Mouse (Mus musculus): ENCODE data around the gene Cacnb3. TPM values are rescaled to one million over a fixed set of nuclear protein-coding genes. Genes with fewer than 3 reads are reported as not detected.

Gene Cacnb3
- polyA plus RNA-seq, 1 experiment from 2014 or later: 1.5 TPM

DNA sequence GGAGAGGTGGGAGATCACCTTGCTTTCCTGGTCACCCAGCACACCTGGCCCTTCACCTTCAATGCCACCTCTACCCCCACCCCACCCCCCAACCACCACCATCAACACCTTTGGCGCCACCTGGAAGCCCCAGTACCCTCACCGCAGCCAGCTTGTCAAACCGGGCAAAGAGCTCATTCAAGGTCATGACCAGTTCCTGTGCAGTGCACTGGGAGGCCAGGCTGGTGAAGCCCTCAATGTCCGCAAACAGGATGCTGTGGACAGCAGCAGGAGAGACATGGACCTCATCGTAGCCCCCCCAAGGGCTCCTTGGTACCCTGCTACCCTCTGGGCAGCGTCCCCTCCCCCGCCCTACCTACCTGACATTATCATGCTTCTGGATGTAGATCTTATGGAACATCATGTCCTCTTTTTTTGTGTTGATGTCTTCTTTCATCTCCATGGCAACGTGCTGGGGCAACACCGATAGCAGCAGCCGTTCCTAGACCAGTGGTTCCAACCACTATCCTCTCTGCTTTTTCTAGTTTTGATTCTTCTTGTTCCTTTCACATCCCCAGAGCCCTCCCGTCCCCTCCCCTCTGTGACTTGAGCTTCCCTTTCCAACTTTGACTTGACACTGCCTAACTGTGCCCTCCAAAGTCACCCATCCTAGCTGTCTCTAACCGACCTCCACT, 30.5 kb upstream of the Cacnb3 start:
- WGBS (ENCODE audit: insufficient replicate concordance): 80% methylated on average over 12 of the region's 12 CpGs
- DNase-seq (no peak), ATAC-seq (ENCODE audit: low read depth) (no peak)
- no peaks in the 10 kb centered on the region for H3K27me3 ChIP-seq
- no peak overlapping the region for H3K9ac ChIP-seq
- H3K36me3 ChIP-seq: peaks cover 86% of the 10 kb centered on the region
- H3K4me3 ChIP-seq (replicated peaks): no peak overlapping the region
- no peak overlapping the region for H3K27ac ChIP-seq
- H3K4me1 ChIP-seq (replicated peaks): peaks cover 55% of the 10 kb centered on the region
- H3K9me3 ChIP-seq (replicated peaks): no peaks in the 10 kb centered on the region
- H3K4me2 ChIP-seq: no peak overlapping the region

DNA sequence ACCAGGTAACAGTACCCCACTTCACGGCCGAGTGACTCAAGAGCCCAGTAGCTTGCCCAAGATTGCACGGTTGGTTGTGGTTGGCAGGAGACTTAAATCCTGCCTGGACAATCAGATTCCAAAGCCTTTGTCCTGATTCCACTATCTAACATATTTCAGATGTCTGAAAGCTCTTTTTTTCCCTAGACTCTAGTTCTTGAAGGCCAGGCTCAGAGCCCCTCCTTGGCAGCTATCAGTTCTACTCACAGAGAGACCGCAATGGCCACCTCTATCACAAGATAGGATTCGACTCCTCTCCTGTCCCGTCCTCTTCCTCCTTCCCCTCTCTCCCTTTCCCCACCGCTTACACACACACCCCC, 28.8 kb upstream of the Cacnb3 start:
- Histone ChIP-seq H3K4me1 (replicated peaks) (peaks cover 71% of the 10 kb centered on the region), H3K27me3 (no peaks in the 10 kb centered on the region), H3K36me3 (peaks cover 70% of the 10 kb centered on the region), H3K9me3 (replicated peaks) (no peaks in the 10 kb centered on the region), H3K4me2 (peak overlapping the region; percentile 82), H3K4me3 (replicated peaks) (peak overlapping the region; percentile 58), H3K27ac (peak overlapping the region; percentile 99), H3K9ac (peak overlapping the region; percentile 79)
- DNase-seq (no peak), ATAC-seq (ENCODE audit: low read depth) (peak; percentile 53)
- WGBS (ENCODE audit: insufficient replicate concordance): 32% methylated on average over 7 of the region's 7 CpGs

DNA sequence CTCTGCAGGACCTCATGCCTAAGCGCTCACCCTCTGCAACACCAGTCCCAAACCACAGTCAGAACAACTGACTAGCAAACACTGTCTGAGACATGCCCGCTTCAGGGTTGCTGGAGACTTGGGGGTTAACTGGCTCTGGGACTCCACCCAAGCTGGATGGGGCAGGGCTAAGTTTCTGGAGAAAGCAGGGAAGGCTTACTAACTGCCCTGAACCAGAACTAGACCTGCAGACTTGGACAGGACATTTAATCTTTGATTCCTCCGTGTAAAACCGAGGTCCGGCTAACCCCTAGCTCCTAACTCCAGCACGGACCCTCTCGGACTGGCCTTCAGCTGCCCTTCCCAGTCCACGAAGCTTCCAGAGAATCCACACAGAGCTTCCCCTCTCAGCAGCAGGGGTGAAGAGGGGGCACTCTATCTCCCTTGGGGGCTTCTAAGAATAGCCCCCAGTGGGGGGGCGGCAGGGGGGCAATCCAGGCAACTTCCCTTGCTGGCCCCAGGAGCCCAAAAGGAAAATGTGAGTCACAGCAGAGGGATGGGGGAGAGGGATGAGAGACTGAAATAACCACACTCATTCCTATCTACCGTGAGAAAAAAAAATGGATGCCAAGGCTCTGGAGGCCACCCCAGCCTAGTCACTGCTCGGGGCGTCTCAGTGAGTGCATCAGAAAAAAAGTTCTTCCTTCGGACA, 28.3 kb upstream of the Cacnb3 start:
- Histone ChIP-seq H3K9me3 (replicated peaks) (no peaks in the 10 kb centered on the region), H3K4me1 (replicated peaks) (peaks cover 76% of the 10 kb centered on the region), H3K27me3 (no peaks in the 10 kb centered on the region), H3K4me2 (peak overlapping the region; percentile 82), H3K36me3 (peaks cover 64% of the 10 kb centered on the region), H3K27ac (peak overlapping the region; percentile 99), H3K9ac (peak overlapping the region; percentile 79), H3K4me3 (replicated peaks) (peak overlapping the region; percentile 58)
- ATAC-seq (ENCODE audit: low read depth) (peak; percentile 75), DNase-seq (peak; percentile 53)
- 39% methylated on average over 13 of the region's 13 CpGs for WGBS (ENCODE audit: insufficient replicate concordance)

DNA sequence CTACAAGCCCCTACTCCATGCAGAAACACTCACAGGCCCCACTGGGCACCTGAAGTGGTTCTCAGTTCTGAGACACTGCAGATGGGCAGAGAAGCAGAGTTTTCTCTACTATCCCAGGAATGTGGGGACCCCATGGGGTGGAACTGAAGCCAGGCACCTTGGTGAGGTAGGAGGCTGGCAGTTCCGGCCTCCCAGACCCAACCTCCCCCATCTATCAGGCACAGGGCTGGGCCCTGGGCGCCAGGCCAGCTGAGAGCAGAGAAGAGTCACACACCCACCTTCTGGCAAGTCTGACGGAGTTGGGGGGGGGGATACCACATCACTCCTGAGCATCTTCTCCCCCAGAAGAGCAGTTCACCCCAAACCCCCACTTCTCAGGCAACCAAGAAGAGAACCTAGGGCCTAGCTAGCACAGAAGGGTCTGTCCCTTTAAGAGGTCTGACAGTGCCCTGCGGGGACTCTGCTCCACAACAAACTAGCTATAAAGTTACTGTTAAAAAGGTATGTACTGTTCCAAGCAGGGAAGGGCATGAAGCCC, 27.6 kb upstream of the Cacnb3 start:
- DNase-seq (no peak), ATAC-seq (ENCODE audit: low read depth) (0 out of 2 replicates have a peak, but pooled peaks have one; percentile 23)
- Histone ChIP-seq H3K27me3 (no peaks in the 10 kb centered on the region), H3K4me3 (replicated peaks) (peak overlapping the region; percentile 58), H3K4me2 (peak overlapping the region; percentile 82), H3K9me3 (replicated peaks) (no peaks in the 10 kb centered on the region), H3K4me1 (replicated peaks) (peaks cover 83% of the 10 kb centered on the region), H3K27ac (peak overlapping the region; percentile 99), H3K36me3 (peaks cover 58% of the 10 kb centered on the region), H3K9ac (peak overlapping the region; percentile 79)
- 27% methylated on average over 4 of the region's 4 CpGs for WGBS (ENCODE audit: insufficient replicate concordance)

DNA sequence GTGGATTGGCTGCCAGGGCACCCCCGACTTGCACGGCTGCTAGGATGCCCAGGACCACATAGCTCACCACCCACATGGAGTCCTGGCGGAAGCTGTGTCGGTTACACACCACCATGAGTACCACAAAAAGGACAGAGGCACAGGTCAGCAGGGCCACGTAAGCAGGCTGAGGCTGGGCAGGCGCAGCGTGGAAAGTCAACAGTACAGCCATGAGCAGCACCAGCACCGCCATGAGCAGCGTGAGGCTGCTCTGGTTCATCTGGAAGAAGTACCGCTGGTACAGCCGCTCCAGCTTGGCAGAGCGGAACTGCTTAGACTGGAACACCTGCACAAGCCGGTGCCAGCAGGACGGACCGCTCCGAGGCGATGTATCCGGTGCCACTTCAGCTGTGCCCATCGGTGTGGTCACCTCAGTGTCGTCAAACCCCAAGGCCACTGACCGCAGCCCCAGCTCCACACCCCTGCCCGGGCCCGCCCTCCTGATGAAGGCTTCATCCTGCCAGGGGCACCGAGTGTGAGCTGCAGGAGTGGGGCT, 26.5 kb upstream of the Cacnb3 start:
- 93% methylated on average over 24 of the region's 24 CpGs for WGBS (ENCODE audit: insufficient replicate concordance)

DNA sequence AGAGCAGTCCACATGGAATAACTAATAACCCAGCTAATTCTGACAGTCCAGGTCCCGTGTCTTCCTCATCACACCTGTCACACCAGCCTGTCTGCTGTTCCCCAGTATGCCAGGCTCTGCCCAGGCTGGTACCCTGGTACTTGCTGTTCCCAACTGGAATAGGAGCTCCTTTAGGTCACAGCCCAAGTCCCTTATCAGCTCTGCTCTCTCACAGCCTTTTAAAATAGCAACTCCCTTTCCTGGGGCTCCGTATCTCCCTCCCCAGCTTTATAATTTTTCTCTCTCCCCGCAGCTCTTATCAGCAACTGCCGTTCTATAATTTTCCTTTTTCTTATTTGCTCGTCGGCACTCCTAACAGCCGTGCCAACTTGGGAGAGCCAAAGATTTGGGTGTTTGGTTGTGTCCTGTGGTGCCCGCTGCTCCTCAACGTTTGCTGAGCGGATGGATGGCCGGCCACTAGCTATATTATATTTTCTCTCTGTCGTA, 24.5 kb upstream of the Cacnb3 start:
- ATAC-seq (ENCODE audit: low read depth) (peak; percentile 80), DNase-seq (peak; percentile 75)
- peaks cover 93% of the 10 kb centered on the region for H3K4me1 ChIP-seq (replicated peaks)
- H3K9ac ChIP-seq: peak overlapping the region; percentile 92
- peaks cover 28% of the 10 kb centered on the region for H3K36me3 ChIP-seq
- peak overlapping the region; percentile 87 for H3K4me3 ChIP-seq (replicated peaks)
- H3K4me2 ChIP-seq: peak overlapping the region; percentile 99
- WGBS (ENCODE audit: insufficient replicate concordance): 17% methylated on average over 12 of the region's 12 CpGs
- peak overlapping the region; percentile 99 for H3K27ac ChIP-seq
- no peaks in the 10 kb centered on the region for H3K27me3 ChIP-seq
- no peaks in the 10 kb centered on the region for H3K9me3 ChIP-seq (replicated peaks)

More for the DNA sequence above, 26.5 kb upstream of the Cacnb3 start:
- Histone ChIP-seq H3K4me1 (replicated peaks) (peaks cover 92% of the 10 kb centered on the region), H3K4me3 (replicated peaks) (peak overlapping the region; percentile 58; the same call in 1 of the 2 replicates), H3K9me3 (replicated peaks) (no peaks in the 10 kb centered on the region), H3K4me2 (peak overlapping the region; percentile 82), H3K9ac (peak overlapping the region; percentile 79; the same call in 1 of the 2 replicates), H3K27ac (peak overlapping the region; percentile 99), H3K27me3 (no peaks in the 10 kb centered on the region), H3K36me3 (peaks cover 47% of the 10 kb centered on the region)
- DNase-seq (no peak), ATAC-seq (ENCODE audit: low read depth) (no peak)

DNA sequence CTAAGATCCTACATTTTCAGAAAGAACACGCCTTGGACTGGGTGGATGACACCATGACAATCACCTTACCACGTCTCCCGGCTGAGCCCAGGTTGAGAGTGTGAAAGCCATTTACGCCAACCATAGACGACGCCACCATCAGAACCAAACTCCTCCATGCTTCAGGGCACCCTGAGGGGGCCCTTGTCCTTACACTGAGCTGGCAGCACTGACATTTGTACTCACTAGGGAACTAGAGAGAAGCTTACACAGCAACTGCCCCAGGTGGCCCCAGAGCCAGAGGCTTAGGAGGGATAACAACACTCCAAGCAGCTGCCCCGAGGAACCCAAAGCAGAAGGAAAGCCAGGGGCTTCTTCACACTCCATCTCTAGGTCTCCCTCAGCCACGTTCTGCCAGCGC, 23.9 kb upstream of the Cacnb3 start:
- WGBS (ENCODE audit: insufficient replicate concordance): 37% methylated on average over 9 of the region's 9 CpGs
- H3K36me3 ChIP-seq: peaks cover 22% of the 10 kb centered on the region
- no peaks in the 10 kb centered on the region for H3K27me3 ChIP-seq
- peaks cover 86% of the 10 kb centered on the region for H3K4me1 ChIP-seq (replicated peaks)
- H3K9ac ChIP-seq: peak overlapping the region; percentile 92
- H3K27ac ChIP-seq: peak overlapping the region; percentile 99
- ATAC-seq (ENCODE audit: low read depth) (no peak), DNase-seq (peak; percentile 22)
- H3K9me3 ChIP-seq (replicated peaks): no peaks in the 10 kb centered on the region
- peak overlapping the region; percentile 87 for H3K4me3 ChIP-seq (replicated peaks)
- H3K4me2 ChIP-seq: peak overlapping the region; percentile 99

DNA sequence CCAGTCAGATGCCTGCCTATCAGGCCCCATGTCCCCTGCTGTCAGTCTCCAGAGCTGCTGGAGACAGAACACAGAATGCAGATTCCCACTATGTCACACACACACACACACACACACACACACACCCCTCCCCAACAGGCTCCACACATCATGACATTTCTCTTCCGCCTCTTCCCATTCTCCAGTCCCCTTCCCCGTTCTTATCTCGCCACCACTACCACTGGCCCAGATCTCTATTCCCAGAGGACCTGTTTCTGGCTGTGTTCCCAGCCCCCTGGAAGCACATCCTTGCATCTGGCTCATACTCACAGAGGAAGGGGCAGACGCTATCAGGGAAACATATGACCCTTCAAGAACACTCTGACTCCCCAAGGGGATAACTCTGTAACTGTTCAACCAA, 23.1 kb upstream of the Cacnb3 start:
- Histone ChIP-seq H3K27me3 (no peaks in the 10 kb centered on the region), H3K9me3 (replicated peaks) (no peaks in the 10 kb centered on the region), H3K27ac (peak overlapping the region; percentile 99), H3K4me2 (peak overlapping the region; percentile 99), H3K36me3 (peaks cover 21% of the 10 kb centered on the region), H3K9ac (peak overlapping the region; percentile 92), H3K4me1 (replicated peaks) (peaks cover 78% of the 10 kb centered on the region), H3K4me3 (replicated peaks) (peak overlapping the region; percentile 87)
- ATAC-seq (ENCODE audit: low read depth): no peak
- DNase-seq: no peak
- WGBS (ENCODE audit: insufficient replicate concordance): 34% methylated on average over 4 of the region's 4 CpGs

DNA sequence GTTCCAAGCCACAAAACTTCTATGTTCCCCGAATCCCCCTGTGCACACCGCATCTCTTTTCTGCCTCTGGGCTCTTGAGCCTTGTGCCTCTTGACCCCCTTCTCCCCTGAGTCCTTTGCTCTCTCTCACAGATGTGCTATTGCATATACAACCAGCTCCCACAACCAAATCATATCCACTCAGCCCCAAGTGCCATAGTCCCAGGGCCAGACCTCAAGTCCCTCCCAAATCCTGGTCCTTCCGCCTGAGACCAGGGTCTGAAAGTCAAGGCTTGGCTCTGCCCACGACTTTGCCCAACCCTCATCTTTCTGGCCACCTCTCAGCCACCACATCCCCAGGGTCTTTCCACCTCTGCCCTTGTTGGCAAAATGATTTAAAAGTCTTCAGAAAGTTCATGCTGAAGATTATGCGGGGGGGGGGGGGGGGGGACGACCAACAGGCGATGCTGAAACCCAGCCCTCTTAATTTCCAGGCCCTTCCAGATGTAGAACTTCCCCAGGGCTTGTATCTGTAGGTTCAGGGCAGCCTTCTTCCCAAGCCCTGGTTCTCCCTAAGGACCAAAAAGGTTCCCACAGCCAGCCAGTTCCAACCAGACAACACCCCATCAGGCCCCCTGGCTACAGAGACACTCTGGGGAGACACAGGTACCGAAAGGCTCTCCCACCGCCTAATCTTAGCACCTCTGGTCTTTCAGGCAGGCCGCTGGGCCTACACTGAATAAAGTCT, 22.4 kb upstream of the Cacnb3 start:
- ATAC-seq (ENCODE audit: low read depth) (peak; percentile 16; the same call in 1 of the 2 replicates), DNase-seq (no peak)
- Histone ChIP-seq H3K9me3 (replicated peaks) (no peaks in the 10 kb centered on the region), H3K4me3 (replicated peaks) (peak overlapping the region; percentile 87), H3K4me2 (peak overlapping the region; percentile 99), H3K9ac (peak overlapping the region; percentile 92), H3K4me1 (replicated peaks) (peaks cover 72% of the 10 kb centered on the region), H3K27me3 (no peaks in the 10 kb centered on the region), H3K27ac (peak overlapping the region; percentile 99), H3K36me3 (peaks cover 19% of the 10 kb centered on the region)
- 24% methylated on average over 9 of the region's 10 CpGs for WGBS (ENCODE audit: insufficient replicate concordance)

DNA sequence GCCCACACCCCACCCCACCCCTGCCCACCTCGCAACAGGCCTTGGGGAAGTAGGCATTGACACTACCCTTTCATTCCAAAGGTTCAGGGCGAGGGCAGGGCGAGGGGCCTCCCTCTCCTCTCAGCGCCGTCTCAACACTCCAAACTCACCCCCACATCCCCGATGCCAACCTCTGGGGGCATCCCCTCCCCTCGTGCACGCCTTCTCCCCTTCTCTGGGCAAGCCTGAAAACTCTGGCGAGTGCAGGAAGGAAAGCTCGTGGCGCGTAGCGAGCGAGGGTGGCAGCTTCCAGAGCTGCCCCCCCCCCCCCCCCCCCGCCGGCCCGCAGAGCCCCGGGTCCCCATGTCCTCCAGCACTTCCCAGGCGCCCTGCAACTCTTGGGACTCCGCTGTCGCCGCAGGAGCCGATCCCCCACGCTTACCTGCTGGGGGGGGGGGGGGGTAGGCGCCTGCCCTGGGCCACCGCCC, 21.8 kb upstream of the Cacnb3 start:
- Histone ChIP-seq H3K9ac (peak overlapping the region; percentile 92), H3K9me3 (replicated peaks) (no peaks in the 10 kb centered on the region), H3K27ac (peak overlapping the region; percentile 99), H3K4me1 (replicated peaks) (peaks cover 66% of the 10 kb centered on the region), H3K36me3 (peaks cover 13% of the 10 kb centered on the region), H3K4me3 (replicated peaks) (peak overlapping the region; percentile 87), H3K4me2 (peak overlapping the region; percentile 99), H3K27me3 (no peaks in the 10 kb centered on the region)
- no peak for DNase-seq
- WGBS (ENCODE audit: insufficient replicate concordance): 1% methylated on average over 13 of the region's 26 CpGs
- peak; percentile 1; the same call in 1 of the 2 replicates for ATAC-seq (ENCODE audit: low read depth)

Measured in liver, embryonic 13.5 days (tissue).